Mouse (Mus musculus): Measurements from ENCODE around the gene Gm14403.
"Not testable (repeated sequence)": the region's sequence is repeated elsewhere in the genome, so short reads cannot be mapped to it uniquely, and the experiment has no call there.

The Gm14403 gene

DNA sequence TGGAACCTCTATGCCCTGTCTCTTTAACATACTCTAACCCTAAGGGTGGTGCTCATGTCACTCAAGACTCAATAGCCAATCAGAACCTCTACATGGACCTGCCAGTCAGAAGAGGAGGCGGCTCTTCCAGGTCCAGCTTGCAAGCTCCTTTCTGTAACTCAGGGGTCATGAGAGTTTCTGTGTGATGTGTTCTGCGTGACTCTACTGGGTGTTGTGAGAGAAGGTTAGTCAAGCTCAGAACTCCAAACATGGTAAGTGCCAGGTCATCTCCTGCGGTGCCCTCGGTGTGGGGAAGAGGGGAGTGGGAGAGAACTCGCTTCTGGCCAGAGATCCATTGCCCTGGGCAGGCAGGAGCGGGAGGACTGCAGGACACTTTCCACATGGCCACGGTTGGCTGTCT is at the start of gene Gm14403:
Gene Gm14403 (plus strand): TSS at position 149 of the 400 bp plus-strand sequence.
- not testable (repeated sequence) for DNase-seq (ENCODE audit: low spot score in 2 of 2)

- peak in 1 of 2 experiments; percentile 12 for DNase-seq (ENCODE audit: low spot score in 2 of 2)
These were observed 33.3 kb upstream of the Gm14403 start, which contains the start of gene Zfp970 for GRCm38 (mm10) chr2:177464676-177465075. Gene Zfp970, plus strand, starts transcription at chr2:177464733.

- DNase-seq (ENCODE audit: low spot score in 2 of 2), result not testable (repeated sequence)
These were observed 29.8 kb upstream of the Gm14403 start for GRCm38 (mm10) chr2:177468222-177468621.

DNA sequence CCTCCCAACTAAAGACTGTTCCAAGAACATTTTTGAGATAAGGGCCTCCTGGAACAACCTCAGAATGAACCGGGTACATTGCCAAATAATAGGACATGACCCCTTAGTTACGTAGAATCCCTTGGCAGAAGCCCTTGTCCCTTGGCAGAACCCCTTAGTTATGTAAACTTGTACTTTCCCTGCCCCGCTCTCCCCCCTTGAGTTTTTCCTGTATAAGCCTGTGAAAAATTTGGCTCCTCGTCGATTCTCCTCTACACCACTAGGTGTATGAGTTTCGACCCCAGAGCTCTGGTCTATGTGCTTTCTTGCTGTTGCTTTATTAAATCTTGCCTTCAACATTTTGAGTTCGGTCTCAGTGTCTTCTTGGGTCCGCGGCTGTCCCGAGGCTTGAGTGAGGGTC is 25.8 kb upstream of the Gm14403 start:
- DNase-seq (ENCODE audit: low spot score in 2 of 2), result not testable (repeated sequence)

- DNase-seq (ENCODE audit: low spot score in 2 of 2), result not testable (repeated sequence)
These were observed 16.0 kb upstream of the Gm14403 start for GRCm38 (mm10) chr2:177481971-177482370.

- DNase-seq (ENCODE audit: low spot score in 2 of 2), result not testable (repeated sequence)
These were observed 14.6 kb upstream of the Gm14403 start for GRCm38 (mm10) chr2:177483238-177483948.

GRCm38 (mm10) chr2:177499182-177499581 is 1.2 kb downstream of the Gm14403 start:
- DNase-seq (ENCODE audit: low spot score in 2 of 2), result not testable (repeated sequence)

DNA sequence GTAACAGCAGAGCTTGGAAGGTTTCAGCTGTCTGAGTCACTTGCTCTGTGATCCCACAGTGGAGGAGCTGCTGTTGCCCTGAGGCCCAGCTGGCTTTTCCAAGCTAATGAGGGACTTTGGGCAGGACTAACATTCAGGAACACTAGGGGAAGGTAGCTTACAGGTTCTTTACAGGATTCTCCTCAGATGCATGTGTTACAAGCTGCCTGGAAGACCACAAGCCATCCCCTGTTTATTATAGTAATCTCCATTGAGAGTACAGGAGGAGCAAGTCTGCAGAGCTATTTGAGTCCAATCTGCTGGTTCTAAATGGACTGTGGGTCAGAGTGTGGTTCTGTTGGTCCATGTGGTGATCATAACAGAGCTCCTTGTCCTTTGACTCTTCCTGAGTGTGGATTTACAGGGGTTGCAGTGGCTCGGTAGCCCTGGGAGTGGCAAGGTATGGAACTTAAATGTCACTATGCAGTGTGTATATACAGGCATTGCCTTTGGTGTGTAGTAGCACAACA is 7.2 kb downstream of the Gm14403 start:
- not testable (repeated sequence) for DNase-seq (ENCODE audit: low spot score in 2 of 2)

GRCm38 (mm10) chr2:177511381-177511780 is 13.4 kb downstream of the Gm14403 start:
- not testable (repeated sequence) for DNase-seq (ENCODE audit: low spot score in 2 of 2)

- not testable (repeated sequence) for DNase-seq (ENCODE audit: low spot score in 2 of 2)
These were observed 14.0 kb downstream of the Gm14403 start for GRCm38 (mm10) chr2:177511972-177512371.

- DNase-seq (ENCODE audit: low spot score in 2 of 2), result not testable (repeated sequence)
These were observed 16.0 kb downstream of the Gm14403 start for GRCm38 (mm10) chr2:177513991-177514479.

GRCm38 (mm10) chr2:177517746-177518145 is 19.7 kb downstream of the Gm14403 start:
- DNase-seq (ENCODE audit: low spot score in 2 of 2), result not testable (repeated sequence)

DNA sequence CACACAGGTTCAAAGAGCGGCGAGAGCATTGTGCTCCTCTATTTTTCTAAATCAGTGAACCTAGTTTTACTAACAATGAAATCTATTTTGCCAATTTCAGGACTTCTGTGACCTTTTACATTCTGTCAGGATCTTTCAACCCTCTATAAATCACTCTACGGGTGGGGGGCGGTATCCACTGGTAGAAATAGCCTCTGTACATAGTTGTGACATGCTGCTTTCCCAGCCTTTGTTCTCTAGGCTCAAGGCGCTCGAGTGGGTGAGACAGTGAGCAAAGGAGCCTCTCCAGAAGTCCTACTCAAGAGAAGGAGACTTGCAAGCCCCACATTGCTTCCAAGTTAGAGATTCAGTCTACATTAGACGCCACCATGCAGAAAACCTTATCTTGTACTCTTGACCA is 20.3 kb downstream of the Gm14403 start:
- DNase-seq (ENCODE audit: low spot score in 2 of 2), result not testable (repeated sequence)

- not testable (repeated sequence) for DNase-seq (ENCODE audit: low spot score in 2 of 2)
These were observed 20.9 kb downstream of the Gm14403 start for GRCm38 (mm10) chr2:177518960-177519359.

GRCm38 (mm10) chr2:177520035-177520434 is 22.0 kb downstream of the Gm14403 start:
- DNase-seq (ENCODE audit: low spot score in 2 of 2), result no peak

DNA sequence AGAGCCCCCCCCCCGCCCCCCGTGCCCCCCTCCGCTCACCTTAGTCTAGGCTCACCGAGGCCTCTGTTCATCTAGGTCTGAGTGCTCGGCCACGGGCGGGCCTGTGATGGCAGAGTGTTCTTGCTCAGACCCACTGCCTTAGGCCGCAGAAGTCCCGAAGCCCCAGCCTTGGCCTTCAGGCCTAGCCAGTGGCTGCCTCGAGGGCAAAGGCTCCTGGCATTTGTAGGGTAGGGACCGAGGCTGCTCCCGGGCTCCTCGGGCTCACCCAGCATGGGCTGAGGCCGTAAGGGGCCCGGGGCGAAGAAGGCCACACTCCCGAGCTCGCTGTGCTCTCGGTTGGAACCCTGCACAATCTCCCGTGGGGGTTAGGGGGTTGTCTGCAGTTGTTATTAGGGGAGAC is 25.0 kb downstream of the Gm14403 start:
- DNase-seq (ENCODE audit: low spot score in 2 of 2), result no peak

DNA sequence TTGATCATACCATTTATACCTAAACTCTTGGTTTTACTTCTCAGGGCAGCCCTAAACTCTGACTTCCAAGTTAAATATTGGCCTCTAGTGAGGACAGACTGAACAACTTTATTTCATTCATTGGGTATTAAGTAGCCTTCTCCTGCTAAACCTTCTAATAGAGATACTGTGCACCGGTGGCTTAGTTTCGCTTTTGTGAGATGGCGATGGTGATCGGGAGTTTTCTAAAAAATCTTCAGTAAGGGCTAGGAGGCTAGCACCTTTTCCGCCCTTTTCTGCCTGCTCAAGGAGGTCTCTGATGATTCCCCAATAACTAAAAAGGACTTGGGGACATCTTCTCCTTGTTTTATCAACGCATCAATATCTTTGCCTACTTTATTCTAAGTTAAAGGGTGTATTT is 25.7 kb downstream of the Gm14403 start:
- DNase-seq (ENCODE audit: low spot score in 2 of 2), result not testable (repeated sequence)

DNA sequence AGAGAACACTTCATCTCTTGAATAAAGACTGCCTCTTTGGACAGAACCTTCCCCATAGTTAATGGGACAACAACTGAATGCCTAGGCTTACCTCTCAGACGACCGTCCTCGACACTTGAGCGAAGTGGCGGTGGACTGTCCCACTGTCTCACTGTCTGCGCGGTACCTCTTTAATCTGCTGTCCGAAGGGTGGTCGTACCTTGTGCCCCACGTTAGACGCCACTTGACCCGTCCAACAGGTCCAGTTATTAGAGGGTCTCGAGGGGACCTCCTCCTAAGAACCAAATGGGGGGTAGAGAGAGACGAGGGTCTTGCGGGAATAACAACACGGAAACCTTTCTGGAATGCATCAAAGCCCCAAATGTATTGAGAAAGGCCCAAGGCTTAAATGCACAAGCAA is 26.2 kb downstream of the Gm14403 start:
- DNase-seq (ENCODE audit: low spot score in 2 of 2), result not testable (repeated sequence)

- DNase-seq (ENCODE audit: low spot score in 2 of 2), result no peak
These were observed 37.9 kb downstream of the Gm14403 start for GRCm38 (mm10) chr2:177535876-177536275.

DNA sequence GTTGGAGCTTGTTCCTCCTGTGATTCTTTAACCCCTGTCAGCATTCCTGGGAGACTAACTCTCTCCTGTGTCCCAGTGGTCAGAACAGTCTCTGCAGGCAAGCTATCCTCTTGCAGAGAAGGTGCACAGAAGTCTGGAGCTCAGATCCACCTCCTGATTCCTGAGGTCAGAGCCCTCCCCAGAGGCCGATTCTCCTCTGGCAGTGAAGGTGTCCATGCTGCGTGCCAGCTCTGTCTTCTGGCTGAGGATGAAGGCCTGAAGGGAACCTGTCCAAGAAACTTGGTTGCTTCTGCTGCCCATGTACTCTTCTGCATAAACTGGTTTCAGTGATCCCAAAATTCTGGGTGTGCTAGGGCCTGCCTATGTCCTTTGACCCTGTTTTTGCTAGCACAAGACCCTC is 39.1 kb downstream of the Gm14403 start:
- DNase-seq (ENCODE audit: low spot score in 2 of 2), result not testable (repeated sequence)

- not testable (repeated sequence) for DNase-seq (ENCODE audit: low spot score in 2 of 2)
These were observed 39.7 kb downstream of the Gm14403 start for GRCm38 (mm10) chr2:177537717-177538116.

GRCm38 (mm10) chr2:177555261-177555660 is 57.2 kb downstream of the Gm14403 start:
- DNase-seq (ENCODE audit: low spot score in 2 of 2), result not testable (repeated sequence)

Data from frontal cortex, postnatal 14 days (tissue).